Mouse (Mus musculus): ENCODE data around the gene Yars. TPM values are rescaled to one million over a fixed set of nuclear protein-coding genes. Genes with fewer than 3 reads are reported as not detected.

Yars gene
- polyA plus RNA-seq, 2 experiments: 28.7 to 53.2 TPM

DNA sequence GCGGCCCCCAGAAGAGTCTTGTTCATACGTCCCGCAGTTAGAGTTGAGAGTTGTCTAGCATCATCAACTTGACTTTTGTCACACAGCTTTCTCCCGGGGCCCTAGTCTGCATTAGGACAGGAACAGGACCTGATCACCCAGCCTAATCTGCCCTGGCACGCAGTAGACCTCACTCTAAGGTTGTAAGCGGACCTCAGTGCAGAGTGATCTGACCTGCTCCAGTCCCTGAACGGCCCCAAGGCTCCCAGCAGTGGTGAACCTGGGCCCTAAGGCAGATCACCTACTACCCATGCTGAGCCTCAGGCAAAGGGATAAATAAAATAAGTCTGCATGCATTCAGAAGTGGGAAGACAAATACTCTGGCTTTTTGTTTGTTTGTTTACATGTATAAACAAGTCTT is 59.7 kb downstream of the Yars start:
- Histone ChIP-seq H3K36me3 (replicated peaks; ENCODE audit: control insufficient read depth, insufficient read depth, low read depth) (no peaks in the 10 kb centered on the region), H3K9ac (replicated peaks) (no peak overlapping the region), H3K4me3 (ENCODE audit: insufficient read depth in 1 of 2, low read depth in 2 of 2, low read length in 2 of 2) (no peak overlapping the region), H3K27me3 (ENCODE audit: control insufficient read depth, insufficient read depth, low read length) (peaks cover 63% of the 10 kb centered on the region), H3K9me3 (ENCODE audit: control insufficient read depth, low read length) (no peaks in the 10 kb centered on the region), H3K4me1 (replicated peaks; ENCODE audit: control insufficient read depth in 2 of 2, insufficient read depth in 2 of 2, low read length in 1 of 2) (peaks cover 7 to 17% of the 10 kb centered on the region in 2 experiments), H3K4me2 (ENCODE audit: low read depth) (no peak overlapping the region), H3K27ac (no peak overlapping the region)
- ATAC-seq (ENCODE audit: insufficient read depth) (no peak), DNase-seq (ENCODE audit: low read depth in 3 of 3, low spot score in 3 of 3) (no peak)
- WGBS (ENCODE audit: insufficient replicate concordance): 37% methylated on average over 7 of the region's 7 CpGs
- no peak for TF ChIP-seq EP300 (IDR thresholded peaks at IDR 0.05; ENCODE audit: low read depth)
- TF ChIP-seq CTCF (IDR thresholded peaks at IDR 0.05; ENCODE audit: low read depth): no peak

GRCm38 (mm10) chr4:129250759-129251481 is 61.4 kb downstream of the Yars start:
- H3K27me3 ChIP-seq (ENCODE audit: control insufficient read depth, insufficient read depth, low read length): peaks cover 53% of the 10 kb centered on the region
- 38% methylated on average over 15 of the region's 15 CpGs for WGBS (ENCODE audit: insufficient replicate concordance)
- TF ChIP-seq EP300 (IDR thresholded peaks at IDR 0.05; ENCODE audit: low read depth) (no peak), CTCF (IDR thresholded peaks at IDR 0.05; ENCODE audit: low read depth) (no peak)
- no peak overlapping the region for H3K27ac ChIP-seq
- H3K4me3 ChIP-seq (ENCODE audit: insufficient read depth in 1 of 2, low read depth in 2 of 2, low read length in 2 of 2): no peak overlapping the region
- H3K4me1 ChIP-seq (replicated peaks; ENCODE audit: control insufficient read depth in 2 of 2, insufficient read depth in 2 of 2, low read length in 1 of 2): peaks cover 0 to 14% of the 10 kb centered on the region in 2 experiments; a peak in 2 of 4 replicates
- peak overlapping the region; percentile 30 for H3K4me2 ChIP-seq (ENCODE audit: low read depth)
- H3K9ac ChIP-seq (replicated peaks): no peak overlapping the region
- H3K9me3 ChIP-seq (ENCODE audit: control insufficient read depth, low read length): no peaks in the 10 kb centered on the region
- no peaks in the 10 kb centered on the region for H3K36me3 ChIP-seq (replicated peaks; ENCODE audit: control insufficient read depth, insufficient read depth, low read depth)
- DNase-seq (ENCODE audit: low read depth in 3 of 3, low spot score in 3 of 3) (no peak), ATAC-seq (ENCODE audit: insufficient read depth) (peak; percentile 32)

DNA sequence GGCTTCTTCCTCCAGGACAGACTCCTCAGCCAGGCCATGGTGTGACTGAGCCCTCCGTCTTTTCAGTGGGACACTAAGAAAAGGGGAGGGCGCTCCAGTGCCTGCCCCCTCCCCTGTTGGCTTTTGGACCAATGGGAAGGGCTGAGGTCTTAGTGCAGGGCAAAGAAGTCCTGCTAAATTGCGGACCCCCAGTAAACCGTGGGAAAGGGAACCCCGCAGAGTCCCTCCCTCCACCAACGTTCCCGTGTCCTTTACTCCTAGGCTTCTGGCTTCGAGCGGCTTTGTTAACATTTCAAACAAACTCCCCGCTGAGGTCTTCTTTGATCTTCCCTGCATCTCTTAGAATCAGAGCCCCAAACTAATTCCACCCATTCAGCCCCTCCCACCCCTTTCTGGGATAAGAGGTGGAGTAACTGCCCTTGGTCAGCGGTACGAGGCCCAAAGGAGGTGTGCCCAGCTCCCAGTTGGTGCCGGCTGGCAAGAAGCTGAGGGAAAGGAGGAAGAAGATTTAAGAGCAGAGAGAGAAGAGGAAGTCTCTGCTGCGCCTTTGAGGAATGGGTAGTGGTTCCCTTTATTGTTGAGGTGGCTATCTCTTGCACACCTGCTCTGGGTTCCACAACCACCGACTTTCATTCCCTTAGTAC is 62.0 kb downstream of the Yars start:
- ATAC-seq (ENCODE audit: insufficient read depth) (no peak), DNase-seq (ENCODE audit: low read depth in 3 of 3, low spot score in 3 of 3) (no peak)
- Histone ChIP-seq H3K4me3 (ENCODE audit: insufficient read depth in 1 of 2, low read depth in 2 of 2, low read length in 2 of 2) (no peak overlapping the region), H3K27ac (no peak overlapping the region), H3K36me3 (replicated peaks; ENCODE audit: control insufficient read depth, insufficient read depth, low read depth) (no peaks in the 10 kb centered on the region), H3K9ac (replicated peaks) (no peak overlapping the region), H3K4me2 (ENCODE audit: low read depth) (peak overlapping the region; percentile 30), H3K4me1 (replicated peaks; ENCODE audit: control insufficient read depth in 2 of 2, insufficient read depth in 2 of 2, low read length in 1 of 2) (peaks cover 7 to 20% of the 10 kb centered on the region in 2 experiments), H3K9me3 (ENCODE audit: control insufficient read depth, low read length) (no peaks in the 10 kb centered on the region), H3K27me3 (ENCODE audit: control insufficient read depth, insufficient read depth, low read length) (peaks cover 46% of the 10 kb centered on the region)
- TF ChIP-seq EP300 (IDR thresholded peaks at IDR 0.05; ENCODE audit: low read depth) (no peak), CTCF (IDR thresholded peaks at IDR 0.05; ENCODE audit: low read depth) (no peak)
- WGBS (ENCODE audit: insufficient replicate concordance): 10% methylated on average over 15 of the region's 15 CpGs

DNA sequence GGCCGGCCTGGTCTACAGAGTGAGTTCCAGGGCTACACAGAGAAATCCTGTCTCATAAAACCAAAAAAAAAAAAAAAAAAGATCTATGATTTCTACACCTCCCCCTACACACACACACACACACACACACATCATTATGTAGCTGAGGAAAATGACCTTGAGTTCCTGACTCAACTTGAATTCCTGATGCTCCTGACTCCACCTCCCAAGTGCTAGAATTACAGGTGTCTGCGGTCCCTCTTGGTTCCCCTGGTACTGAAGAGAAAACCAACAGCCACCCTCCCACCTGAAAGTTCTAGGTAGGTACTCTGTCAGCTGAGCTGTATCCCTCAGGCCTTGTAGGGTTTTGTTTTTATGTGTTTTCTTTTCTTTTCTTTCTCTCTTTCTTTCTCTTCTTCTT is 62.9 kb downstream of the Yars start:
- no peak for ATAC-seq (ENCODE audit: insufficient read depth)
- Histone ChIP-seq H3K27me3 (ENCODE audit: control insufficient read depth, insufficient read depth, low read length) (peaks cover 37% of the 10 kb centered on the region), H3K4me3 (ENCODE audit: insufficient read depth in 1 of 2, low read depth in 2 of 2, low read length in 2 of 2) (no peak overlapping the region), H3K9ac (replicated peaks) (no peak overlapping the region), H3K36me3 (replicated peaks; ENCODE audit: control insufficient read depth, insufficient read depth, low read depth) (no peaks in the 10 kb centered on the region), H3K9me3 (ENCODE audit: control insufficient read depth, low read length) (no peaks in the 10 kb centered on the region), H3K27ac (no peak overlapping the region), H3K4me1 (replicated peaks; ENCODE audit: control insufficient read depth in 2 of 2, insufficient read depth in 2 of 2, low read length in 1 of 2) (peaks cover 12 to 25% of the 10 kb centered on the region in 2 experiments), H3K4me2 (ENCODE audit: low read depth) (no peak overlapping the region)
- 67% methylated on average over 2 of the region's 2 CpGs for WGBS (ENCODE audit: insufficient replicate concordance)
- TF ChIP-seq CTCF (IDR thresholded peaks at IDR 0.05; ENCODE audit: low read depth) (no peak), EP300 (IDR thresholded peaks at IDR 0.05; ENCODE audit: low read depth) (no peak)
- DNase-seq (ENCODE audit: low read depth in 3 of 3, low spot score in 3 of 3): no peak

DNA sequence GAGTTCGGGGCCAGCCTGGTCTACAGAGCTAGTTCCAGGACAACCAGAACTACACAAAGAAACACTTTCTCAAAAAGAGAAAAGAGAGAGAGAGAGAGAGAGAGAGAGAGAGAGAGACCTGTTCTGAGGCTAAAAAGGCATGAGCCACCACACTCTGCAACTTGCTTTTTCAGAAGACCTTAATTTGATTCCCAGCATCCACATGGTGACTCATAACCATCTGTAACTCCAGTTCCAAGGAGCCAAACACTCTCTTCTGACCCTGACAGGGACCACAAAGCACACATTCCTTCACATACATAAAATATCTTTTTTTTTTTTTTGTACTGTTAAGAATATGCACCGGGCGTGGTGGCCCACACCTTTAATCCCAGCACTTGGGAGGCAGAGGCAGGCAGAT is 65.0 kb downstream of the Yars start:
- Histone ChIP-seq H3K9me3 (ENCODE audit: control insufficient read depth, low read length) (no peaks in the 10 kb centered on the region), H3K4me2 (ENCODE audit: low read depth) (no peak overlapping the region), H3K9ac (replicated peaks) (no peak overlapping the region), H3K4me3 (ENCODE audit: insufficient read depth in 1 of 2, low read depth in 2 of 2, low read length in 2 of 2) (no peak overlapping the region), H3K27ac (no peak overlapping the region), H3K27me3 (ENCODE audit: control insufficient read depth, insufficient read depth, low read length) (peaks cover 16% of the 10 kb centered on the region), H3K4me1 (replicated peaks; ENCODE audit: control insufficient read depth in 2 of 2, insufficient read depth in 2 of 2, low read length in 1 of 2) (peaks cover 12 to 21% of the 10 kb centered on the region in 2 experiments), H3K36me3 (replicated peaks; ENCODE audit: control insufficient read depth, insufficient read depth, low read depth) (no peaks in the 10 kb centered on the region)
- ATAC-seq (ENCODE audit: insufficient read depth) (no peak), DNase-seq (ENCODE audit: low read depth in 3 of 3, low spot score in 3 of 3) (no peak)
- TF ChIP-seq EP300 (IDR thresholded peaks at IDR 0.05; ENCODE audit: low read depth) (no peak), CTCF (IDR thresholded peaks at IDR 0.05; ENCODE audit: low read depth) (no peak)
- 71% methylated on average over 3 of the region's 3 CpGs for WGBS (ENCODE audit: insufficient replicate concordance)

Data from liver, embryonic 14.5 days (tissue).